Mouse (Mus musculus) liver, adult 2 months (tissue): ENCODE data around the gene Sept10.

Experiments used
- CTCF ChIP-seq: fragments of 200-500 bp; IDR thresholded peaks from 2 replicates; pipeline ENCODE4 v1.5.1; 2011; ENCODE audit warnings: low read depth, low read length, control low read depth
- POLR2A ChIP-seq: fragments of 200-500 bp; IDR thresholded peaks from 2 replicates; pipeline ENCODE4 v1.6.1; 2011; ENCODE audit warnings: low read length, control low read depth; ENCODE audit not compliant: insufficient read depth; ENCODE audit errors: extremely low read depth

GRCm38 (mm10) chr10:59196763-59197162 is 24.9 kb downstream of the Sept10 start:
- TF ChIP-seq CTCF (no peak), POLR2A (no peak)
